Mouse (Mus musculus) retina, postnatal 7 days (tissue): ENCODE data around the gene Olfr312.

ENCODE experiments used
- DNase-seq: peaks from one replicate; pipeline ENCODE4 v3.0.0-alpha.2; 2012; ENCODE audit warnings: low read depth, low spot score

Olfr312 gene

GRCm38 (mm10) chr11:58860744-58861143 lies 31.7 kb downstream of the Olfr312 start:
- DNase-seq = no peak

GRCm38 (mm10) chr11:58867039-58867953 lies 38.3 kb downstream of the Olfr312 start, which contains the start of gene 2810021J22Rik:
Gene 2810021J22Rik, plus strand, starts transcription at chr11:58867216.
- DNase-seq = peak; percentile 65

- DNase-seq = no peak
These were observed 38.9 kb downstream of the Olfr312 start for GRCm38 (mm10) chr11:58867954-58868330.

GRCm38 (mm10) chr11:58870961-58871360 lies 41.9 kb downstream of the Olfr312 start:
- no peak for DNase-seq

- no peak for DNase-seq
These were observed 54.7 kb downstream of the Olfr312 start for GRCm38 (mm10) chr11:58883756-58884155.
